Mouse (Mus musculus) bone marrow, adult 2 months (tissue): ENCODE results near the gene Slc22a8.

Experiments used
- CTCF ChIP-seq: fragments of 200-500 bp; IDR thresholded peaks from 2 replicates; pipeline ENCODE4 v1.5.1; 2011; ENCODE audit warnings: low read length, control low read depth; ENCODE audit not compliant: control insufficient read depth, insufficient read depth
- POLR2A ChIP-seq: fragments of 200-500 bp; IDR thresholded peaks from 2 replicates; pipeline ENCODE4 v1.6.1; 2011; ENCODE audit warnings: low read depth, mild to moderate bottlenecking, control low read depth, low read length, borderline replicate concordance; ENCODE audit not compliant: control insufficient read depth

DNA sequence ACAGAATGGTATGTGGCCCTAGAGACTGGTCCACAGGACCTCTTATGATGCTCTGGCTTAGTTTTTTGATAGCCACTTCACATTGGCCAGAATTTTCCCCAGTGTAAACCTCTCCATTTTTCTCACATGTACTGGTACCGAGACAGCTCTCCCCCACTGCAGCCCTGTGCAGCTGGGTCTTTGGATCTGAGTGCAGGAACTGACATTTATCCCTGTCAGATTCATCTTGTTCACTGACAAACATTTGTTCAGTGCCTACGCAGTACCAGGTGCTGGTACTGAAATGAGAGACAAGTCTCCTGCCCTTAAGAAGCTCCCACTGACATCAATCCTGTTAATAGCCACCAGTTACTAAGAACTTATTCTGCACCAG is 12.1 kb upstream of the Slc22a8 start:
- no peak for TF ChIP-seq CTCF
- TF ChIP-seq POLR2A, result no peak
